Mouse (Mus musculus) urinary bladder, postnatal 25 days (tissue): ENCODE results near the gene Eif3i.

Source experiments
- DNase-seq: peaks from one replicate; pipeline ENCODE4 v3.0.0; 2022; ENCODE audit warnings: low spot score

Eif3i gene

GRCm38 (mm10) chr4:129600233-129601158 is at the start of gene Eif3i, which contains the start of gene Tmem234:
TSS of gene Eif3i (minus strand) at chr4:129600648.
TSS of gene Tmem234 (plus strand) at chr4:129600668.
- DNase-seq, result peak; percentile 72

- no peak for DNase-seq
These were observed 48.2 kb upstream of the Eif3i start for GRCm38 (mm10) chr4:129648656-129649055.

- DNase-seq, result no peak
These were observed 44.8 kb upstream of the Eif3i start for GRCm38 (mm10) chr4:129645204-129645603.

- DNase-seq, result no peak
These were observed 41.3 kb upstream of the Eif3i start for GRCm38 (mm10) chr4:129641756-129642155.

DNA sequence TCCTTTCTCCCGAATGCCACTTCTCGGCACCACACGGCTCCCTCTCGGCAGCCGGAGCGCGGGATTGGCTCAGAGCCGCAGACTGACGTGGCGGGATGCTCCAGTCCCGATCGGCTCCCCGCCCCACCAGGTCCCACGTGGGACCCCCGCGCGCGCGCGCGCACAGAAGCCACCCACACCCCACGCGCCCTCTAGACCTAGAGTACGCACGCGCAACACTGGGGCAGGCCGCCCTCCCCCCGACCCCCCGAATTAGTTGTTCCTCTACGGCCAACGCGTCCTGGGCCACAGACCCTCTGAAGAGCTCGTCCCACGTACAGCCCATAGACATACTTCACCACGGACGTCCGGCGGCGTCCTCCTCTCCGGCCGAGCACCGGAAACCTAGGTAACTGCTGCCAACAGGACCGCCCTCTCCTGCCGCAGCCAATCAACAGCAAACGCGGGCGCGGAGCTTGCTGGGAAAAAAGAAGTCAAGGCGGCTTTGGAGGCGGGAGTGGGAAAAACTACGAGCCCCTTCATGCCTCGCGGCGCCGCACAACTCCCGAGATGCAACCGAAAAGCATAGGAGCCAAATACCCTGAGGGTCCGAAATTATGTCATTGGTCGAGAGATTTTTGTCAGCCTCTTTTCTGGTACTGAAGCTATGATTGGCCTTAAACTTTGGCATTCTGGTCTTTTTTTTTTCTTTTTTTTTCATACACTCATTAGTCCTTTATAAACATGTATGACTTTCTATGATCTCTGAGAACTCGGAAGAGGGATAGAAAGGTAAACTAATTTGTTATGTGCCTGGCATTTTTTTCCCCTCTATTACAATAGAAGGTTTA is 40.4 kb upstream of the Eif3i start, which contains the start of gene Txlna:
Gene Txlna (minus strand): TSS at position 428 of the 830 bp plus-strand sequence.
- peak; percentile 87 for DNase-seq

DNA sequence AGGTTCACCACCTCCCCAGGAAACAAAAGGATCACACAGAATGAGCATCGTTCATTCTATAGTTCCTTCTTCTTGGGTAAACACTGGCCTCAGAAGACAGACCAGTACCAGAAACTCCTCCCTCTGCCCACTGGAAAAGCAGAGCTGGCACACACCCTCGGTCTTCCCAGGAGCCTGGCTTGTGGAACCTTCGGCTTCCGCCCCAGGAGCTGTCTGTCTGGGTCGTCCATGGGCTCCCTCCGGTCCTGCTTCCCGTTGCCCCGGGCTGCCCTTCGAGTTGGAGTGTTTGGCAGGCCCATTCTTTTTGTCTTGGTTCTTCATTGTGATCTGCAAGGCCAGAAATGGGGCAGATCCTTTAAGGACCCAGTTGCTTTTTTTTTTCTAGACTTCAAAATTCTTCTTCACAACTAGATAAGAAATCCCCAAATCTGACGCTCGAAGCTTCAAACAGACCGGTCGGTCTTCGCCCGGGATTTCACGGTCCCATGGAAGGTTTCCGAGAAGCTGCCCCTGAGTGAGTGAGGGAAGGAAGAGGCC is 39.7 kb upstream of the Eif3i start:
- peak; percentile 37 for DNase-seq

- DNase-seq, result no peak
These were observed 38.8 kb upstream of the Eif3i start for GRCm38 (mm10) chr4:129639221-129639620.

- no peak for DNase-seq
These were observed 33.4 kb upstream of the Eif3i start for GRCm38 (mm10) chr4:129633852-129634251.

- DNase-seq, result no peak
These were observed 31.4 kb upstream of the Eif3i start for GRCm38 (mm10) chr4:129631867-129632266.

DNA sequence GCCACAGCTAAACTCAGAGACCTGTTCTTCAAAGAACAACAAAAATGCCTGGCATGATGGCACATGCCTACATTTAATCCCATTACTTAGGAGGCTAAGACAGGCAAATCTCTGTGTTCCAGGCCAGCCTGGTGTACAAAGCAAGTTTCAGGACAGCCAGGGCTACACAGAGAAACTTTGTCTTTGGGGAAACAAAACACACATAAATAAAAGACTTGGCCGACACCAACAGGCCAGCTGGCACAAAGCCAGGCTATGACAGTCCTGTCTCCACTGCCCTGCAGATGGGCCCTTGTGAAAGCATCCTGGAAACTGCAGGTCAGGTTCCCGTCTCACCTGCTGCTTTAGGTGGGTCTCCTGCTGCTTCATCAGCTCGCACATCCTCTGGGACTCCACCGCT is 30.5 kb upstream of the Eif3i start:
- DNase-seq, result no peak

- DNase-seq, result no peak
These were observed 25.6 kb upstream of the Eif3i start for GRCm38 (mm10) chr4:129626035-129626434.

DNA sequence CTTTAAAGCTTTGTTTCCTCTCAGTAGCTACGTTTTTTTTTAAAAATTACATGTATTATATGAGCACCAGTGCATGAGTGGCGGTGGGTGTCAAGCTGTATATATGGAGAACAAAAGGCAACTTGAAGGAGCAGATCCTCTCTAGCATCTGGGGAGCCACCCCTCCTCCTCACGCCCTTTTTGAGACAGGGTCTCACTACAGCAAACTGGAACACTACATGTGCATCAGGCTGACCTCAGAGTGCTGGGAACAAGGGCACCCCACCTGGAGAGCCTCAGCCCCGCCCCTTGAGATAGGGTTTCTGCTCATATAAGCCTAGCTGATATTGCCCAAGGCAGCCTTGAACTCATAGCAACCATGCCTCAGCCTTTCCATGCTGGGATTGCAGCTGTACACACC is 25.0 kb upstream of the Eif3i start:
- no peak for DNase-seq

DNA sequence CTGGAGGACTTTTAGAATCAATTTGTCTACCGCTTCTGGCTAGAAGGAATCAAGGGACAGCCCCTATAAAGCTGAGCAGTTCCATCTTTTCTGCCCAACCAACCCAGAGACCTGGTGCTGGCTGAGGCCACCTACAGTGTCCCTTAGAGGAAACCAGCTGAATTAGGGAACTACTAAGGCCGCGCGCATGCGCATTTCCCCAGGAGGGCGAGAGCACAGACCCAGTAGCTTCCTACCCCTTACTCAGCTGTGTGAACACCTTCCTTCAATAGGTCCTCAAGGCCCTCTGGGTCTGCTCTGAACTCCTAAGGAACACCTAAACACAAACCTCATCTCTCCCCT is 24.6 kb upstream of the Eif3i start:
- DNase-seq, result no peak

GRCm38 (mm10) chr4:129624281-129625028 is 24.0 kb upstream of the Eif3i start:
- DNase-seq, result peak; percentile 59

DNA sequence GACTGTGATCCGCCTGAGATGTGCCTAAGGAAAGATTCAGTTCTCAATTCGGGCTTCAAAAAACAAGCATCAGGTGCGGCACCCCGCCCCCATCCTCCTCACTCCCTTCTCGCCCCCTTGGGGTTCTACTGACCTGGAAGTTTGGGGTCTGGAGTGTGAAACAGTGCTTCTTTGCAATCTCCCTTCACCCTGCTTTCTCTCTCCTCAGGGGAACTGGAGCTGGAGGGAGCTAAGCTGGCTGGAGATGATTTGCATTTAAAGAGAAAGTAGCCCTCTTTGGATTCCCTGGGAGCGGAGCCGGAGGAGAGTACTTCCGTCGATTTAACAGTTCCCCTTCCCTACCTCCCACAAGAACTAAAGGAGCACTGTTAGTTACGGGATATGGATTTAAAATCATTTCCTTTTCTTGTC is 23.2 kb upstream of the Eif3i start, which contains the start of gene Ccdc28b:
Gene Ccdc28b (minus strand): TSS at position 267 of the 411 bp plus-strand sequence.
- no peak for DNase-seq

GRCm38 (mm10) chr4:129622803-129623535 is 22.5 kb upstream of the Eif3i start:
- no peak for DNase-seq

DNA sequence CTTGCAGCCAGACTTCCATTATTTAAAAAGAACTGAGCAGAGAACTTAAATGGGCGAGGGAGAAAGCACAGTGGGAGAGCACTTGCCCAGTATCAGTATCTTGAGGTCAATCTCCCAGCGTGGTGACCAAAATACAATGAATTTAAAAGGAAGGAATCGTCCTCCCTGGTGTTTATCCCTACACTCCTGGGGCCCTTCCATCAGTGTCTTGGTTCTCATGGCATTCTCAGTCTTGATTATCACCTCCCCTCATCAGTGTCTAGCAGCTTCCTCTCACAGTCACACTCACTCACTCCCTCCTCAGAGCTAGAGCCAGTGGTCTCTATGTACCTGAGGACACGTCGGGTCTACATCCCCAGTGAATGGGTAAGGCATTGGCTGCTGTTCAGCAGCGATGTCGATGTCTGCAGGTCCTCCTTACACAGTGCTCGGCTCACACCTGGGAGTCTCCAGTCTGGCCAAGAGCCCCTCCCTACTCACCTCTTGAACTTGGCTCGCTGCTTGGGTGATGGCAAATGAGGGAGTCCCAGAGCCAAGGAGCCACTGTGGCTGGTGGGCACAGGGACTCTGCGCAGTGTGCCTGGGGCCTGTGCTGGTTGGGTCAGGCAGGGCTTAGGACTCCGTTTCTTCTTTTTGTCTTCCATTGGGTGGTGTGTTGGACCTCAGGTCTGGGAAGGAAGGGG is 21.8 kb upstream of the Eif3i start:
- no peak for DNase-seq

DNA sequence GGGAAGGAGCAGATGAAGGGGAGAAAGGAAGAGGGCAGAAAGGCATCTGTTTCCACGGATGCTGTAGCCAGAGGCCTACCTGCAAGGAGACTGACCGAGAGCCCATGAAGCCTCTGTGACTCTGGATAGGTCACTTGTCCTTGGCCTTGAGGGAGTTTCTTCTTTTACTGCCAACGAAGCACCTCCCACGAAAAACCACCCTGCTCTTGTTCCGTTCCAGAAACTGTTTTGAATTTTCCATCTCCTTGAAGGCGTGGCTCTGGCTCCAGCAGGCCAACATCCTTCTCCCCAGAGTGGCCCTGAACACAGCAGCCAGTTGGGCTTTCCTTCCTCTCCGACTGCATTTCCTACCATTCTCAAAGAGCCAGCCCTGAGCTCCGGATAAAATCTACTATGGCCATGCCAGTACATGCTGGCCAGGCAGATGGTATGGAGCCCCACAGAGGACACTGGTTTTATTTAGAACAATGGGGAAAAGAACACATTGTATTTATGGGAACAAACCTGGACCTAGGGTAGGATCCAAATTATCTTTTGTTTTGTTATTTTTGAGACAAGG is 20.9 kb upstream of the Eif3i start:
- no peak for DNase-seq

GRCm38 (mm10) chr4:129620419-129621282 is 20.2 kb upstream of the Eif3i start:
- DNase-seq, result no peak
